Mouse (Mus musculus) heart, postnatal 0 days (tissue): ENCODE results near the gene Ctsq.

Experiments used
- CTCF ChIP-seq: IDR thresholded peaks from 2 replicates; pipeline ENCODE4 v1.5.1; 2016; ENCODE audit warnings: antibody characterized with exemption, control low read depth, low read depth
- EP300 ChIP-seq: IDR thresholded peaks from 2 replicates; pipeline ENCODE4 v1.6.1; 2016; ENCODE audit warnings: antibody characterized with exemption, low read depth

- no peak for TF ChIP-seq CTCF
- TF ChIP-seq EP300, result no peak
Observed at GRCm38 (mm10) chr13:61040531-61040930, at the start of gene Ctsq.
